Mouse (Mus musculus): ENCODE results near the gene Rbm47.

Gene Rbm47

GRCm38 (mm10) chr5:66067219-66067618 is 105.7 kb downstream of the Rbm47 start:
- DNase-seq (ENCODE audit: low spot score in 2 of 2): no peak

GRCm38 (mm10) chr5:66062930-66063220 is 110.0 kb downstream of the Rbm47 start:
- DNase-seq (ENCODE audit: low spot score in 2 of 2): no peak

- no peak for DNase-seq (ENCODE audit: low spot score in 2 of 2)
Measured at GRCm38 (mm10) chr5:66062046-66062929, 110.6 kb downstream of the Rbm47 start.

- DNase-seq (ENCODE audit: low spot score in 2 of 2): no peak
Measured at GRCm38 (mm10) chr5:66061667-66062045, 111.3 kb downstream of the Rbm47 start.

- no peak for DNase-seq (ENCODE audit: low spot score in 2 of 2)
Measured at GRCm38 (mm10) chr5:66058844-66059243, 114.1 kb downstream of the Rbm47 start.

GRCm38 (mm10) chr5:66056680-66057079 is 116.2 kb downstream of the Rbm47 start:
- DNase-seq (ENCODE audit: low spot score in 2 of 2): no peak

GRCm38 (mm10) chr5:66054394-66054793 is 118.5 kb downstream of the Rbm47 start:
- no peak for DNase-seq (ENCODE audit: low spot score in 2 of 2)

GRCm38 (mm10) chr5:66052777-66053548 is 120.0 kb downstream of the Rbm47 start:
- no peak for DNase-seq (ENCODE audit: low spot score in 2 of 2)

- DNase-seq (ENCODE audit: low spot score in 2 of 2): no peak
Measured at GRCm38 (mm10) chr5:66050841-66051240, 122.1 kb downstream of the Rbm47 start.

GRCm38 (mm10) chr5:66046356-66046755 is 126.6 kb downstream of the Rbm47 start:
- DNase-seq (ENCODE audit: low spot score in 2 of 2): no peak

GRCm38 (mm10) chr5:66043897-66044296 is 129.0 kb downstream of the Rbm47 start:
- no peak for DNase-seq (ENCODE audit: low spot score in 2 of 2)

- no peak for DNase-seq (ENCODE audit: low spot score in 2 of 2)
Measured at GRCm38 (mm10) chr5:66042651-66043340, 130.1 kb downstream of the Rbm47 start.

- no peak for DNase-seq (ENCODE audit: low spot score in 2 of 2)
Measured at GRCm38 (mm10) chr5:66040744-66041279, 132.1 kb downstream of the Rbm47 start.

- no peak for DNase-seq (ENCODE audit: low spot score in 2 of 2)
Measured at GRCm38 (mm10) chr5:66039813-66040212, 133.1 kb downstream of the Rbm47 start.

GRCm38 (mm10) chr5:66037066-66037465 is 135.9 kb downstream of the Rbm47 start:
- DNase-seq (ENCODE audit: low spot score in 2 of 2): no peak

- DNase-seq (ENCODE audit: low spot score in 2 of 2): no peak
Measured at GRCm38 (mm10) chr5:66036440-66037054, 136.4 kb downstream of the Rbm47 start.

GRCm38 (mm10) chr5:66034375-66035195 is 138.3 kb downstream of the Rbm47 start:
- no peak for DNase-seq (ENCODE audit: low spot score in 2 of 2)

- DNase-seq (ENCODE audit: low spot score in 2 of 2): no peak
Measured at GRCm38 (mm10) chr5:66032826-66033225, 140.1 kb downstream of the Rbm47 start.

GRCm38 (mm10) chr5:66031699-66032098 is 141.2 kb downstream of the Rbm47 start:
- no peak for DNase-seq (ENCODE audit: low spot score in 2 of 2)

- no peak for DNase-seq (ENCODE audit: low spot score in 2 of 2)
Measured at GRCm38 (mm10) chr5:66028232-66028631, 144.7 kb downstream of the Rbm47 start.

- no peak for DNase-seq (ENCODE audit: low spot score in 2 of 2)
Measured at GRCm38 (mm10) chr5:66027206-66027605, 145.7 kb downstream of the Rbm47 start.

All from urinary bladder, postnatal 4 days (tissue).